Mouse (Mus musculus): ENCODE results near the gene Psmd11. TPM values are rescaled to one million over a fixed set of nuclear protein-coding genes. Genes with fewer than 3 reads are reported as not detected.
"Not testable (repeated sequence)": the region's sequence is repeated elsewhere in the genome, so short reads cannot be mapped to it uniquely, and the experiment has no call there.

Gene Psmd11
- polyA plus RNA-seq, 2 experiments: 56.8 to 152 TPM

- no peak for TF ChIP-seq CTCF (IDR thresholded peaks at IDR 0.05; ENCODE audit: low read depth)
- no peak for TF ChIP-seq EP300 (IDR thresholded peaks at IDR 0.05; ENCODE audit: low read depth)
- no peaks in the 10 kb centered on the region for H3K27me3 ChIP-seq (ENCODE audit: control insufficient read depth, insufficient read depth, low read length)
- peaks cover 83% of the 10 kb centered on the region for H3K36me3 ChIP-seq (replicated peaks; ENCODE audit: control insufficient read depth, insufficient read depth, low read depth)
- no peaks in the 10 kb centered on the region for H3K9me3 ChIP-seq (ENCODE audit: control insufficient read depth, low read length)
- DNase-seq (ENCODE audit: low read depth in 3 of 3, low spot score in 3 of 3): no peak
- H3K4me1 ChIP-seq (replicated peaks; ENCODE audit: control insufficient read depth in 2 of 2, insufficient read depth in 2 of 2, low read length in 1 of 2): no peaks in the 10 kb centered on the region
- no peak overlapping the region for H3K4me2 ChIP-seq (ENCODE audit: low read depth)
- no peak overlapping the region for H3K9ac ChIP-seq (replicated peaks)
- no peak overlapping the region for H3K27ac ChIP-seq
- no peak overlapping the region for H3K4me3 ChIP-seq (ENCODE audit: insufficient read depth in 1 of 2, low read depth in 2 of 2, low read length in 2 of 2)
- 87% methylated on average over 3 of the region's 3 CpGs for WGBS (ENCODE audit: insufficient replicate concordance)
- no peak for ATAC-seq (ENCODE audit: insufficient read depth)
Observed at GRCm38 (mm10) chr11:80395930-80396329, 32.5 kb upstream of the Psmd11 start.

- DNase-seq (ENCODE audit: low read depth in 3 of 3, low spot score in 3 of 3): no peak
- H3K4me2 ChIP-seq (ENCODE audit: low read depth): no peak overlapping the region
- peaks cover 81% of the 10 kb centered on the region for H3K36me3 ChIP-seq (replicated peaks; ENCODE audit: control insufficient read depth, insufficient read depth, low read depth)
- no peaks in the 10 kb centered on the region for H3K27me3 ChIP-seq (ENCODE audit: control insufficient read depth, insufficient read depth, low read length)
- 90% methylated on average over 4 of the region's 4 CpGs for WGBS (ENCODE audit: insufficient replicate concordance)
- H3K27ac ChIP-seq: no peak overlapping the region
- H3K4me1 ChIP-seq (replicated peaks; ENCODE audit: control insufficient read depth in 2 of 2, insufficient read depth in 2 of 2, low read length in 1 of 2): no peaks in the 10 kb centered on the region
- TF ChIP-seq CTCF (IDR thresholded peaks at IDR 0.05; ENCODE audit: low read depth): no peak
- no peak for TF ChIP-seq EP300 (IDR thresholded peaks at IDR 0.05; ENCODE audit: low read depth)
- no peak overlapping the region for H3K4me3 ChIP-seq (ENCODE audit: insufficient read depth in 1 of 2, low read depth in 2 of 2, low read length in 2 of 2)
- H3K9me3 ChIP-seq (ENCODE audit: control insufficient read depth, low read length): no peaks in the 10 kb centered on the region
- no peak overlapping the region for H3K9ac ChIP-seq (replicated peaks)
- ATAC-seq (ENCODE audit: insufficient read depth): no peak
Observed at GRCm38 (mm10) chr11:80396617-80397016, 31.8 kb upstream of the Psmd11 start.

- H3K27me3 ChIP-seq (ENCODE audit: control insufficient read depth, insufficient read depth, low read length); H3K4me3 ChIP-seq (ENCODE audit: insufficient read depth in 1 of 2, low read depth in 2 of 2, low read length in 2 of 2); ATAC-seq (ENCODE audit: insufficient read depth); H3K4me2 ChIP-seq (ENCODE audit: low read depth); H3K4me1 ChIP-seq (replicated peaks; ENCODE audit: control insufficient read depth in 2 of 2, insufficient read depth in 2 of 2, low read length in 1 of 2); H3K9ac ChIP-seq (replicated peaks); DNase-seq (ENCODE audit: low read depth in 3 of 3, low spot score in 3 of 3); H3K27ac ChIP-seq; H3K9me3 ChIP-seq (ENCODE audit: control insufficient read depth, low read length): not testable (repeated sequence)
- H3K36me3 ChIP-seq (replicated peaks; ENCODE audit: control insufficient read depth, insufficient read depth, low read depth): peaks cover 50% of the 10 kb centered on the region
- 86% methylated on average over 6 of the region's 6 CpGs for WGBS (ENCODE audit: insufficient replicate concordance)
Observed at GRCm38 (mm10) chr11:80407878-80408277, 20.5 kb upstream of the Psmd11 start.

GRCm38 (mm10) chr11:80410377-80410776 is 18.0 kb upstream of the Psmd11 start:
- Histone ChIP-seq H3K9ac (replicated peaks) (no peak overlapping the region), H3K36me3 (replicated peaks; ENCODE audit: control insufficient read depth, insufficient read depth, low read depth) (peaks cover 33% of the 10 kb centered on the region), H3K4me2 (ENCODE audit: low read depth) (no peak overlapping the region), H3K9me3 (ENCODE audit: control insufficient read depth, low read length) (no peaks in the 10 kb centered on the region), H3K4me1 (replicated peaks; ENCODE audit: control insufficient read depth in 2 of 2, insufficient read depth in 2 of 2, low read length in 1 of 2) (peaks cover 5 to 8% of the 10 kb centered on the region in 2 experiments; a peak in 3 of 4 replicates), H3K4me3 (ENCODE audit: insufficient read depth in 1 of 2, low read depth in 2 of 2, low read length in 2 of 2) (no peak overlapping the region), H3K27ac (no peak overlapping the region), H3K27me3 (ENCODE audit: control insufficient read depth, insufficient read depth, low read length) (no peaks in the 10 kb centered on the region)
- ATAC-seq (ENCODE audit: insufficient read depth): peak; percentile 37; the same call in 1 of the 2 replicates
- WGBS (ENCODE audit: insufficient replicate concordance): 50% methylated on average over 2 of the region's 2 CpGs
- TF ChIP-seq CTCF (IDR thresholded peaks at IDR 0.05; ENCODE audit: low read depth) (no peak), EP300 (IDR thresholded peaks at IDR 0.05; ENCODE audit: low read depth) (no peak)
- no peak for DNase-seq (ENCODE audit: low read depth in 3 of 3, low spot score in 3 of 3)

- H3K9ac ChIP-seq (replicated peaks): no peak overlapping the region
- no peak overlapping the region for H3K27ac ChIP-seq
- DNase-seq (ENCODE audit: low read depth in 3 of 3, low spot score in 3 of 3) (no peak), ATAC-seq (ENCODE audit: insufficient read depth) (no peak)
- 66% methylated on average over 5 of the region's 5 CpGs for WGBS (ENCODE audit: insufficient replicate concordance)
- no peaks in the 10 kb centered on the region for H3K9me3 ChIP-seq (ENCODE audit: control insufficient read depth, low read length)
- H3K4me3 ChIP-seq (ENCODE audit: insufficient read depth in 1 of 2, low read depth in 2 of 2, low read length in 2 of 2): no peak overlapping the region
- H3K27me3 ChIP-seq (ENCODE audit: control insufficient read depth, insufficient read depth, low read length): no peaks in the 10 kb centered on the region
- TF ChIP-seq CTCF (IDR thresholded peaks at IDR 0.05; ENCODE audit: low read depth) (no peak), EP300 (IDR thresholded peaks at IDR 0.05; ENCODE audit: low read depth) (no peak)
- no peak overlapping the region for H3K4me2 ChIP-seq (ENCODE audit: low read depth)
- H3K4me1 ChIP-seq (replicated peaks; ENCODE audit: control insufficient read depth in 2 of 2, insufficient read depth in 2 of 2, low read length in 1 of 2): peaks cover 0 to 6% of the 10 kb centered on the region in 2 experiments; a peak in 2 of 4 replicates
- no peaks in the 10 kb centered on the region; the same call in 1 of the 2 replicates for H3K36me3 ChIP-seq (replicated peaks; ENCODE audit: control insufficient read depth, insufficient read depth, low read depth)
Observed at GRCm38 (mm10) chr11:80417085-80417484, 11.3 kb upstream of the Psmd11 start.

Data from liver, embryonic 14.5 days (tissue).